Mouse (Mus musculus) embryonic fibroblast, embryonic 13.5 days (primary cell): Measurements from ENCODE around the gene Ifnar2.

Experiments used
- CTCF ChIP-seq: IDR thresholded peaks from 2 replicates; pipeline ENCODE4 v1.5.1; 2011; ENCODE audit warnings: mild to moderate bottlenecking, control low read depth, low read length, moderate library complexity, borderline replicate concordance; ENCODE audit not compliant: insufficient read depth
- POLR2A ChIP-seq: IDR thresholded peaks from 2 replicates; pipeline ENCODE4 v1.6.1; 2011; ENCODE audit warnings: low read depth, mild to moderate bottlenecking, control low read depth, low read length, moderate library complexity

- TF ChIP-seq CTCF (no peak), POLR2A (no peak)
Measured at GRCm38 (mm10) chr16:91330496-91330895, 42.1 kb upstream of the Ifnar2 start.
